22 mouse cellular contexts compared by ENCODE assay signal in genomic region chr11:100501321-100501720, GRCm38 (mm10). TPM values are rescaled to one million over a fixed set of nuclear protein-coding genes. Genes with fewer than 3 reads are reported as not detected.
DNase-seq lines count a peak whose midpoint lies in the region; ATAC-seq lines count a peak whose summit lies in the region.
"Had no signal": no experiment of that assay in that cellular context is flagged by ENCODE, and none has a peak within 500 bp of the region (broad histone marks: within the 10 kb centered on the region; RNA-seq: fewer than 3 reads in every experiment).

No protein-coding gene starts in this region.

- ATAC-seq in kidney, embryonic 15.5 days (replicated peaks; ENCODE audit: low FRiP score), result no peak
- no peak for ATAC-seq in erythroid progenitor cell, adult 5-6 weeks (replicated peaks; ENCODE audit: low FRiP score, poor library complexity, severe bottlenecking)
- ATAC-seq: forebrain, postnatal 0 days had no signal

- 58% methylated on average over 6 of the region's 6 CpGs for WGBS in kidney, embryonic 15.5 days
- WGBS in midbrain, embryonic 10.5 days, result 8% methylated on average over 6 of the region's 6 CpGs

- no peak overlapping the region for H3K4me3 ChIP-seq in kidney, embryonic 15.5 days (replicated peaks)
- no peak overlapping the region for H3K4me3 ChIP-seq in midbrain, embryonic 10.5 days
- H3K4me3 ChIP-seq: embryonic facial prominence, embryonic 15.5 days; heart, embryonic 13.5 days; limb, embryonic 10.5 days; liver, embryonic 15.5 days; myocyte; stomach, embryonic 15.5 days had no signal

- DNase-seq in kidney, postnatal 4 days, result no peak
- peak; percentile 83 for DNase-seq in R1 (ENCODE audit: low read depth, low spot score)
- peak; percentile 72 for DNase-seq in midbrain, embryonic 10.5 days (ENCODE audit: low spot score)
- DNase-seq in retina, embryonic 14.5 days (ENCODE audit: low spot score), result peak; percentile 4
- no peak for DNase-seq in right cerebral cortex, postnatal 14 days
- DNase-seq: adrenal gland, postnatal 25 days; cerebellum, adult 9-10 months; embryo, embryonic 11 days; forebrain, postnatal 0 days; heart, postnatal 4 days; lung, postnatal 10 days; spleen, adult 18-20 months had no signal

- 0 out of 2 replicates have a peak overlapping the region, but pooled peaks have one; percentile 1 for H3K27ac ChIP-seq in kidney, embryonic 15.5 days
- peak overlapping the region; percentile 78 for H3K27ac ChIP-seq in midbrain, embryonic 10.5 days (replicated peaks)
- H3K27ac ChIP-seq: embryonic facial prominence, embryonic 15.5 days; heart, embryonic 13.5 days; limb, embryonic 10.5 days; liver, embryonic 15.5 days; stomach, embryonic 15.5 days had no signal

- no peak overlapping the region for H3K9ac ChIP-seq in kidney, embryonic 15.5 days
- H3K9ac ChIP-seq: embryonic facial prominence, embryonic 15.5 days; forebrain, postnatal 0 days; heart, embryonic 13.5 days; liver, embryonic 15.5 days; stomach, embryonic 15.5 days had no signal

- H3K9me3 ChIP-seq in kidney, embryonic 15.5 days (replicated peaks), result no peaks in the 10 kb centered on the region
- no peaks in the 10 kb centered on the region for H3K9me3 ChIP-seq in midbrain, embryonic 10.5 days (replicated peaks)
- H3K9me3 ChIP-seq: embryonic facial prominence, embryonic 15.5 days; G1E; heart, embryonic 13.5 days; limb, embryonic 10.5 days; liver, embryonic 15.5 days; stomach, embryonic 15.5 days had no signal

- H3K4me2 ChIP-seq in kidney, embryonic 15.5 days, result no peak overlapping the region
- H3K4me2 ChIP-seq: embryonic facial prominence, embryonic 15.5 days; heart, embryonic 13.5 days; liver, embryonic 15.5 days; stomach, embryonic 15.5 days had no signal

- H3K36me3 ChIP-seq in kidney, embryonic 15.5 days, result peaks cover 99% of the 10 kb centered on the region
- peaks cover 100% of the 10 kb centered on the region for H3K36me3 ChIP-seq in midbrain, embryonic 10.5 days

- H3K27me3 ChIP-seq in kidney, embryonic 15.5 days, result no peaks in the 10 kb centered on the region
- no peaks in the 10 kb centered on the region for H3K27me3 ChIP-seq in midbrain, embryonic 10.5 days (ENCODE audit: low read depth, poor library complexity, severe bottlenecking)
- H3K27me3 ChIP-seq: embryonic facial prominence, embryonic 15.5 days; heart, embryonic 13.5 days; liver, embryonic 15.5 days; stomach, embryonic 15.5 days had no signal

- 0 out of 2 replicates have a peak, but pooled peaks cover 7% of the 10 kb centered on the region for H3K4me1 ChIP-seq in kidney, embryonic 15.5 days
- H3K4me1 ChIP-seq in midbrain, embryonic 10.5 days, result peaks cover 24% of the 10 kb centered on the region
- H3K4me1 ChIP-seq: embryonic facial prominence, embryonic 15.5 days; heart, embryonic 13.5 days; limb, embryonic 10.5 days; stomach, embryonic 15.5 days had no signal

RNA-seq across cellular contexts. Expression of gene Acly, which starts 26.5 kb away (rescaled TPM):
- 151 and 175 TPM in 2 replicates for polyA plus RNA-seq in kidney, embryonic 15.5 days (2015; fragmentation: Nextera tagmentation; extraction: Ambion mirVana)
- 312 and 380 TPM in 2 replicates for polyA plus RNA-seq in midbrain, embryonic 10.5 days (2016; fragmentation: Nextera tagmentation; extraction: Ambion mirVana)
- total RNA-seq in erythroid progenitor cell, adult 5-6 weeks (2015; ENCODE audit: low replicate concordance), result 17.6 and 38.2 TPM in 2 replicates
- total RNA-seq in erythroid progenitor cell, adult 5-6 weeks (2017; ENCODE audit: low replicate concordance), result 18.1 and 22.0 TPM in 2 replicates

RNA-seq across cellular contexts. Expression of gene Klhl11, which starts 28.8 kb away (rescaled TPM):
- 8.4 and 10.0 TPM in 2 replicates for polyA plus RNA-seq in kidney, embryonic 15.5 days (2015; fragmentation: Nextera tagmentation; extraction: Ambion mirVana)
- 6.9 and 8.2 TPM in 2 replicates for polyA plus RNA-seq in midbrain, embryonic 10.5 days (2016; fragmentation: Nextera tagmentation; extraction: Ambion mirVana)
- 2.5 and 5.0 TPM in 2 replicates for total RNA-seq in erythroid progenitor cell, adult 5-6 weeks (2015; ENCODE audit: low replicate concordance)
- 12.1 and 15.7 TPM in 2 replicates for total RNA-seq in erythroid progenitor cell, adult 5-6 weeks (2017; ENCODE audit: low replicate concordance)

RNA-seq across cellular contexts. Expression of gene Ttc25, which starts 44.1 kb away (rescaled TPM):
- 0.99 and 1.1 TPM in 2 replicates for polyA plus RNA-seq in kidney, embryonic 15.5 days (2015; fragmentation: Nextera tagmentation; extraction: Ambion mirVana)
- 1.9 and 2.3 TPM in 2 replicates for polyA plus RNA-seq in midbrain, embryonic 10.5 days (2016; fragmentation: Nextera tagmentation; extraction: Ambion mirVana)
- not detected in 2 replicates for total RNA-seq in erythroid progenitor cell, adult 5-6 weeks (2015; ENCODE audit: low replicate concordance)
- not detected in 2 replicates for total RNA-seq in erythroid progenitor cell, adult 5-6 weeks (2017; ENCODE audit: low replicate concordance)

RNA-seq across cellular contexts. Expression of gene Klhl10, which starts 59.6 kb away (rescaled TPM):
- 0.44 and 0.54 TPM in 2 replicates for polyA plus RNA-seq in kidney, embryonic 15.5 days (2015; fragmentation: Nextera tagmentation; extraction: Ambion mirVana)
- 0.62 and 0.73 TPM in 2 replicates for polyA plus RNA-seq in midbrain, embryonic 10.5 days (2016; fragmentation: Nextera tagmentation; extraction: Ambion mirVana)
- total RNA-seq in erythroid progenitor cell, adult 5-6 weeks (2015; ENCODE audit: low replicate concordance), result not detected in 2 replicates
- not detected in 2 replicates for total RNA-seq in erythroid progenitor cell, adult 5-6 weeks (2017; ENCODE audit: low replicate concordance)
- total RNA-seq: megakaryocyte, adult 5-6 weeks had no signal
- polyA plus RNA-seq: G1E had no signal

RNA-seq across cellular contexts. Expression of gene Nt5c3b, which starts 59.7 kb away (rescaled TPM):
- 119 and 121 TPM in 2 replicates for polyA plus RNA-seq in kidney, embryonic 15.5 days (2015; fragmentation: Nextera tagmentation; extraction: Ambion mirVana)
- 115 and 120 TPM in 2 replicates for polyA plus RNA-seq in midbrain, embryonic 10.5 days (2016; fragmentation: Nextera tagmentation; extraction: Ambion mirVana)
- total RNA-seq in erythroid progenitor cell, adult 5-6 weeks (2015; ENCODE audit: low replicate concordance), result 2.5 TPM in 2 replicates
- total RNA-seq in erythroid progenitor cell, adult 5-6 weeks (2017; ENCODE audit: low replicate concordance), result 0.26 TPM in 1 of 2 replicates, not detected in the other

Comparison
In these comparisons a context has a peak if more than half of its experiments do, and no peak if none do; other contexts are left out.
1. DNase-seq: peak in R1 (single experiment), midbrain, embryonic 10.5 days (single experiment) and retina, embryonic 14.5 days (single experiment); none in kidney, postnatal 4 days (0 of 2) and right cerebral cortex, postnatal 14 days (single experiment).